Mouse (Mus musculus) effector memory CD4-positive, alpha-beta T cell, adult 5 months (primary cell): ENCODE measurements around the gene Dmtf1. TPM values are rescaled to one million over a fixed set of nuclear protein-coding genes. Genes with fewer than 3 reads are reported as not detected.

Experiments used
- polyA plus RNA-seq: library from polyadenylated mRNA; unstranded; fragments of 100-300 nt; shearing (Covaris generic); gene quantifications from one replicate; pipeline ENCODE4 v1.2.1, GENCODE M21; 2017

Dmtf1 gene
- polyA plus RNA-seq: 76.1 TPM

GRCm38 (mm10) chr5:9161456-9162041, at the start of gene Dmtf1:
Dmtf1 (minus strand) TSS chr5:9161776.

GRCm38 (mm10) chr5:9100207-9100848, 61.2 kb downstream of the Dmtf1 start, which contains the start of gene Tmem243:
Tmem243 (plus strand) TSS chr5:9100668.

Other genes with a start within 250 kb of the Dmtf1 start
- 62.1 TPM for gene Crot, start 164.5 kb downstream of the Dmtf1 start, polyA plus RNA-seq
- 156 TPM for gene Tmem243, start 61.1 kb downstream of the Dmtf1 start, polyA plus RNA-seq
- gene 9330182L06Rik, start 104.3 kb upstream of the Dmtf1 start, polyA plus RNA-seq: 0.25 TPM